Mouse (Mus musculus): Measurements from ENCODE around the gene Rgs7. TPM values are rescaled to one million over a fixed set of nuclear protein-coding genes. Genes with fewer than 3 reads are reported as not detected.

Rgs7 gene
- polyA plus RNA-seq, 1 experiment from 2014 or later: 49.4 TPM

DNA sequence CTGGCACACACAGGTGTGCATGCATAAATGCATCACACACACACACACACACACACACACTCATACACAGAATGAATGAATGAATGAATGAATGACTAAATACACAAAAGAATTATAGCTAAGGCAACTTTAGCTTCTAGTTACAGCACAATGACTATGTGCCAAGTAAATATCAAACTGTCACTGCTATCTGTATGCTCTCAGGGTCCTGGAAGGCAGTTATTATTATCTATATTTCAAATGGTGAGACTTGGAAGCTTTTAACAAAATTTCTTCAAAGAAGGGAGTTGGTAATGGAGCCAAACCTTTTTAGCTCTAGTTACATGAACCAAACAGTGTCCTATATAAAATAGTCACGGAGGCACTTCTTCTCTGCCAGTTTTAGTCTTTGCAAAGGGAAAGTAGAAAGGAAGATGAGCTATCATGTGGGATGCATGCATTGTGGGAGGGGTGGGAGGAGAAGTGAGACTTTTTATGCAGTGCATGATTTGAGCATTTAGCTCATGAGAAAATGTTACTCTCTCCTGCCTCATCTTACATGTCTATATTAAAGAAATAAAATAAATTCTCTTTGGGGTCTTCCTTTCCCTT, 383.9 kb downstream of the Rgs7 start:
- Histone ChIP-seq H3K9me3 (ENCODE audit: control insufficient read depth, low read length) (no peaks in the 10 kb centered on the region), H3K4me2 (replicated peaks) (no peak overlapping the region), H3K4me3 (replicated peaks; ENCODE audit: low read length) (no peak overlapping the region), H3K4me1 (replicated peaks; ENCODE audit: control insufficient read depth, insufficient read depth, low read length) (no peaks in the 10 kb centered on the region), H3K27me3 (ENCODE audit: control insufficient read depth, insufficient read depth, low read length) (no peaks in the 10 kb centered on the region), H3K27ac (no peak overlapping the region), H3K9ac (no peak overlapping the region), H3K36me3 (replicated peaks; ENCODE audit: control insufficient read depth, insufficient read depth) (no peaks in the 10 kb centered on the region)
- no peak for ATAC-seq (ENCODE audit: low FRiP score)
- WGBS: 94% methylated on average over 1 of the region's 1 CpGs
- DNase-seq (ENCODE audit: low spot score): no peak

GRCm38 (mm10) chr1:175106315-175106714, 386.0 kb downstream of the Rgs7 start:
- no peak overlapping the region for H3K4me3 ChIP-seq (replicated peaks; ENCODE audit: low read length)
- H3K9ac ChIP-seq: no peak overlapping the region
- no peak overlapping the region for H3K27ac ChIP-seq
- H3K4me2 ChIP-seq (replicated peaks): no peak overlapping the region
- no peaks in the 10 kb centered on the region for H3K27me3 ChIP-seq (ENCODE audit: control insufficient read depth, insufficient read depth, low read length)
- no peaks in the 10 kb centered on the region for H3K9me3 ChIP-seq (ENCODE audit: control insufficient read depth, low read length)
- 62% methylated on average over 1 of the region's 1 CpGs for WGBS
- no peak for DNase-seq (ENCODE audit: low spot score)
- no peak for ATAC-seq (ENCODE audit: low FRiP score)
- no peaks in the 10 kb centered on the region for H3K4me1 ChIP-seq (replicated peaks; ENCODE audit: control insufficient read depth, insufficient read depth, low read length)
- no peaks in the 10 kb centered on the region for H3K36me3 ChIP-seq (replicated peaks; ENCODE audit: control insufficient read depth, insufficient read depth)

DNA sequence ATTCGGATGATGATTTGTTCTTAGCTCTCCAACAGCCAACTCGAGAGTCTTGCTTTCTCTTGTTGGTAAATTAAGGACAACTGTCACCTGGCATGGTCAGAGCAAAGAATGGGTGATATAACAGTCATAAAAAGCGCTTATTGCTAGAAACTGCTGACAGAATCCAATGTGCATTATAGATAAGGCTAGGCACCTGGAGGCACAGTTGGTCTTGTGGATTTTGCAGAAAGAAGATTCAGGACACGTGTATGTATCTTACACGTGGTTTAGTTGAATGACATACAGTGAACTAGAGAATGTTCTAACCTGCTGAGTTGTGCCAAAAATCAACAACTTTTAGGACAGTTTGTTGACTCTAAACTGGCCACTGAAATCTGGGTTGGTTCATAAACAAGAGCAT, 386.9 kb downstream of the Rgs7 start:
- Histone ChIP-seq H3K36me3 (replicated peaks; ENCODE audit: control insufficient read depth, insufficient read depth) (no peaks in the 10 kb centered on the region), H3K4me1 (replicated peaks; ENCODE audit: control insufficient read depth, insufficient read depth, low read length) (no peaks in the 10 kb centered on the region), H3K4me2 (replicated peaks) (no peak overlapping the region), H3K27me3 (ENCODE audit: control insufficient read depth, insufficient read depth, low read length) (no peaks in the 10 kb centered on the region), H3K27ac (no peak overlapping the region), H3K9me3 (ENCODE audit: control insufficient read depth, low read length) (no peaks in the 10 kb centered on the region), H3K4me3 (replicated peaks; ENCODE audit: low read length) (no peak overlapping the region), H3K9ac (no peak overlapping the region)
- WGBS: 87% methylated on average over 5 of the region's 5 CpGs
- no peak for ATAC-seq (ENCODE audit: low FRiP score)
- DNase-seq (ENCODE audit: low spot score): no peak

- DNase-seq (ENCODE audit: low spot score) (no peak), ATAC-seq (ENCODE audit: low FRiP score) (no peak)
- Histone ChIP-seq H3K27me3 (ENCODE audit: control insufficient read depth, insufficient read depth, low read length) (no peaks in the 10 kb centered on the region), H3K4me1 (replicated peaks; ENCODE audit: control insufficient read depth, insufficient read depth, low read length) (no peaks in the 10 kb centered on the region), H3K4me2 (replicated peaks) (no peak overlapping the region), H3K9ac (no peak overlapping the region), H3K4me3 (replicated peaks; ENCODE audit: low read length) (no peak overlapping the region), H3K27ac (no peak overlapping the region), H3K9me3 (ENCODE audit: control insufficient read depth, low read length) (no peaks in the 10 kb centered on the region), H3K36me3 (replicated peaks; ENCODE audit: control insufficient read depth, insufficient read depth) (no peaks in the 10 kb centered on the region)
- WGBS: 50% methylated on average over 3 of the region's 3 CpGs
Observed at GRCm38 (mm10) chr1:175097014-175097413, 395.3 kb downstream of the Rgs7 start.

DNA sequence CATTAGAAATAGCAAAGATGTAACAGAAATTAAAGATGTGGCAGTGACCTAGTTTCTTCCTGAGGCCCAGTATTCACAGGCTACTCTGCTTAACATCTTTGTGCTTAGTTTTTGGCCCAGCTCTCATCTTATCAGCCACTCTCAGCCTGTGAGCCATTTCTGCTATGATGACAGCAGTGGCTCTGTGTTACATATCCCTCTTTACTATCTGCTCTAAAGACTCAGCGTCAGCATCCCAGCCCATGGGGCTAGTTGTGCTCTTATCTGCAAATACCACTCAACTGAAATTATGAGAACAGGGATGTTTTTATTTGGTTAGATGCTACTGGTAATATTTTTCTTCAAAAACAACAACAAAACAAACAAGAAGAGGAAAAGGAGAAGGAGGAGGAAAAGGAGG, 410.2 kb downstream of the Rgs7 start:
- ATAC-seq (ENCODE audit: low FRiP score) (no peak), DNase-seq (ENCODE audit: low spot score) (no peak)
- Histone ChIP-seq H3K27ac (no peak overlapping the region), H3K9me3 (ENCODE audit: control insufficient read depth, low read length) (no peaks in the 10 kb centered on the region), H3K4me2 (replicated peaks) (no peak overlapping the region), H3K9ac (no peak overlapping the region), H3K36me3 (replicated peaks; ENCODE audit: control insufficient read depth, insufficient read depth) (no peaks in the 10 kb centered on the region), H3K4me1 (replicated peaks; ENCODE audit: control insufficient read depth, insufficient read depth, low read length) (no peaks in the 10 kb centered on the region), H3K4me3 (replicated peaks; ENCODE audit: low read length) (no peak overlapping the region), H3K27me3 (ENCODE audit: control insufficient read depth, insufficient read depth, low read length) (no peaks in the 10 kb centered on the region)
- WGBS: 91% methylated on average over 1 of the region's 1 CpGs

DNA sequence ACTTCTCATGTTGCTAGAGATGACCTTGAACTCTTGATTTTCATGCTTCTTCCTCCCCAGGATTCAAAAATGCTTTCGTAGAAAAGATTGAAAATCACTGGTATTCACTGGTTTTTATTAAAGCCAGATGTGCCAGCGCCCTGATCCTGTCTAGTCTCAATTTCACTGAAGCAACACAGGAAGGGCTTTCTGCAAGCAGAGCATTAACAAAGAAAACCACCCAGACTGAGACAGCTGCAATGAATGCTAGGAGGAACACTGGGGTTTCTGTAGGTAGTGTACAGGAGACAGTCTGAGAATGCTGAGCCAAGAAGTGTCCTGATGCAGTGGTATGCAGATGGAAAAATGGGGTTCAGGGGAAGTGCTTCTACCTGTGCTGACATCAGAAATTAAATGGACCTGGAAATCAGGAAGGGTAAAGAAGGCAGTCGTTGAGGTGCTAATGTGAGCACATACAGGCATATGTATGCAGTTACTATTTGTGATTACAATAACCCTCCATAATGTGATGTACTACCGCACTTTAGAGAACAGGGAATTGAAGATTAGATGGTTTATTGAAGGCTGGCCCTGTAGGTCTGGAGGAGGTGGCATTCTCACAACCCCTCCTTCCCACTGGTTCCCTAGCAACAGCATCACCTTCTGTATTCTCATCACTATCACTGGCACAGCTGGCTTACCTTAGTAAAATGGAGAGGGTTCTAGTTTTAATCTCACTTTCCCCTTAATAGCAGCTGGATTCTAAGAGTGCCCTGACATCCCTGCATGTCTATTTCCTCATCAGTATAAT, 412.3 kb downstream of the Rgs7 start:
- Histone ChIP-seq H3K4me2 (replicated peaks) (no peak overlapping the region), H3K4me3 (replicated peaks; ENCODE audit: low read length) (no peak overlapping the region), H3K27me3 (ENCODE audit: control insufficient read depth, insufficient read depth, low read length) (no peaks in the 10 kb centered on the region), H3K9ac (no peak overlapping the region), H3K4me1 (replicated peaks; ENCODE audit: control insufficient read depth, insufficient read depth, low read length) (no peaks in the 10 kb centered on the region), H3K27ac (no peak overlapping the region), H3K9me3 (ENCODE audit: control insufficient read depth, low read length) (no peaks in the 10 kb centered on the region), H3K36me3 (replicated peaks; ENCODE audit: control insufficient read depth, insufficient read depth) (no peaks in the 10 kb centered on the region; the same call in 1 of the 2 replicates)
- DNase-seq (ENCODE audit: low spot score): no peak
- no peak for ATAC-seq (ENCODE audit: low FRiP score)
- 76% methylated on average over 4 of the region's 4 CpGs for WGBS

GRCm38 (mm10) chr1:175073500-175074232, 418.6 kb downstream of the Rgs7 start:
- WGBS: 93% methylated on average over 1 of the region's 1 CpGs
- H3K4me2 ChIP-seq (replicated peaks): no peak overlapping the region
- no peaks in the 10 kb centered on the region for H3K27me3 ChIP-seq (ENCODE audit: control insufficient read depth, insufficient read depth, low read length)
- ATAC-seq (ENCODE audit: low FRiP score) (no peak), DNase-seq (ENCODE audit: low spot score) (no peak)
- H3K9ac ChIP-seq: no peak overlapping the region
- no peak overlapping the region for H3K27ac ChIP-seq
- no peaks in the 10 kb centered on the region for H3K4me1 ChIP-seq (replicated peaks; ENCODE audit: control insufficient read depth, insufficient read depth, low read length)
- H3K9me3 ChIP-seq (ENCODE audit: control insufficient read depth, low read length): no peaks in the 10 kb centered on the region
- H3K36me3 ChIP-seq (replicated peaks; ENCODE audit: control insufficient read depth, insufficient read depth): no peaks in the 10 kb centered on the region; the same call in 1 of the 2 replicates
- no peak overlapping the region for H3K4me3 ChIP-seq (replicated peaks; ENCODE audit: low read length)

- DNase-seq (ENCODE audit: low spot score) (no peak), ATAC-seq (ENCODE audit: low FRiP score) (no peak)
- Histone ChIP-seq H3K4me1 (replicated peaks; ENCODE audit: control insufficient read depth, insufficient read depth, low read length) (no peaks in the 10 kb centered on the region), H3K27me3 (ENCODE audit: control insufficient read depth, insufficient read depth, low read length) (no peaks in the 10 kb centered on the region), H3K27ac (no peak overlapping the region), H3K4me2 (replicated peaks) (no peak overlapping the region), H3K36me3 (replicated peaks; ENCODE audit: control insufficient read depth, insufficient read depth) (no peaks in the 10 kb centered on the region), H3K9me3 (ENCODE audit: control insufficient read depth, low read length) (no peaks in the 10 kb centered on the region), H3K4me3 (replicated peaks; ENCODE audit: low read length) (no peak overlapping the region), H3K9ac (no peak overlapping the region)
- WGBS: 83% methylated on average over 4 of the region's 4 CpGs
Observed at GRCm38 (mm10) chr1:175069758-175070290, 422.5 kb downstream of the Rgs7 start.

DNA sequence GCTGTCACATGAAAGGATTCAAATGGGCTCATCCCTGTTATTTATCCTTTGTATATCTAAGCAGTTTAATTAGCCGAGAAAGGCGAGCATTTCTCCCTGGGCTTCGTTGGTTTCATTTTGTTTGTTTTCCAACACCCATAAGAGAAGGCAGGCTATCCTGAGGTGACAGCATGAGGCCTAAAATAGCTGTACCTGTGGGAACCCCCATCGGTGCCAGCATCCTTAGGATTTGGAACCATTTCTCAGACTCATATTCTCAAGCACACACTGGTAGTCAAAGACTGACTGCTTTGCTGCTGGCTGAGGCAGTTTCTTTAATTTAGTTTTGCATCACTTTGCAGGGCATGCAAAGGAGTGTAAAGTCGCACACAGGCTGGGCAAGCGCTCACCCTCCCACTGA, 443.2 kb downstream of the Rgs7 start:
- H3K4me2 ChIP-seq (replicated peaks): no peak overlapping the region
- H3K27ac ChIP-seq: no peak overlapping the region
- H3K4me3 ChIP-seq (replicated peaks; ENCODE audit: low read length): no peak overlapping the region
- H3K36me3 ChIP-seq (replicated peaks; ENCODE audit: control insufficient read depth, insufficient read depth): no peaks in the 10 kb centered on the region
- ATAC-seq (ENCODE audit: low FRiP score) (no peak), DNase-seq (ENCODE audit: low spot score) (no peak)
- H3K27me3 ChIP-seq (ENCODE audit: control insufficient read depth, insufficient read depth, low read length): no peaks in the 10 kb centered on the region
- H3K9me3 ChIP-seq (ENCODE audit: control insufficient read depth, low read length): no peaks in the 10 kb centered on the region
- H3K4me1 ChIP-seq (replicated peaks; ENCODE audit: control insufficient read depth, insufficient read depth, low read length): no peaks in the 10 kb centered on the region
- 86% methylated on average over 6 of the region's 6 CpGs for WGBS
- H3K9ac ChIP-seq: no peak overlapping the region
